ENCODE assay signal across 7 mouse cellular contexts in the genomic region with DNA sequence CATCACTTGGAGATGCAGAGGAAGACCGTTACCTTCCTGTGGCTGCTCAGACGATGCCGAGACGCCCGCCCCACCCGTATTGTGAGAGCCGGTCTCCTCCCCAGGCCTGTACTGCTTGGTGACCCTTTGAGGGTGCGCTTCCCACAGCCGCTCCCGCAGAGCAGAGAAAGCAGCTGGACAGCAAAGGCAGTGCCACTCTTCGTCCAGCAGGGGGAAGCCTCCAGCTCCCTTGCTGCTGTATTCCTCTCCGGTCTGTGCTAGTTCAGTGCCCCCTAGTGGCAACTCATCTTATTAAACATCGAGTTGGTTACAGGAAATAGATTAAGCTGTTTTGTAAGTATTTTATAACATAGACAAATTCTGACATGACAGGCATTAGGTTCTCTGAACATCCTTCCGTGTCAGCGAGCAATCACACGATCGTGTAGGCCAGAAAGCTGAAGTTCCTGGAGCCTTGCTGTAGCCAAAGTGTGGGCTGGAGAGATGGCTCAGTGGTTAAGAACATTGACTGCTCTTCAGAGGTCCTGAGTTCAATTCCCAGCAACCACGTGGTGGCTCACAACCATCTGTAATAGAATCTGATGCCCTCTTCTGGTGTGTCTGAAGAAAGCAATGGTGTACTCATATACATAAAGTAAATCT.
A peak's percentile ranks its signal among the peaks of the same experiment; 100 is the strongest.
DNase-seq lines count a peak whose midpoint lies in the region; ATAC-seq and TF ChIP-seq lines count a peak whose summit lies in the region.

No protein-coding gene starts in this region.

- no peaks in the 10 kb centered on the region for H3K36me3 ChIP-seq in embryonic facial prominence, embryonic 10.5 days (replicated peaks)
- no peaks in the 10 kb centered on the region for H3K36me3 ChIP-seq in midbrain, embryonic 12.5 days
- H3K36me3 ChIP-seq in small intestine, adult 2 months (ENCODE audit: control insufficient read depth, insufficient read depth, low read length), result no peaks in the 10 kb centered on the region

- no peak overlapping the region; the same call in 1 of the 2 replicates for H3K27ac ChIP-seq in embryonic facial prominence, embryonic 10.5 days (replicated peaks)
- H3K27ac ChIP-seq in midbrain, embryonic 12.5 days (replicated peaks), result no peak overlapping the region
- H3K27ac ChIP-seq in small intestine, adult 2 months (ENCODE audit: insufficient read depth, low read depth, low read length), result no peak overlapping the region

- H3K4me3 ChIP-seq in embryonic facial prominence, embryonic 10.5 days, result peak overlapping the region; percentile 46
- peak overlapping the region; percentile 24; the same call in 1 of the 2 replicates for H3K4me3 ChIP-seq in midbrain, embryonic 12.5 days
- H3K4me3 ChIP-seq in small intestine, adult 2 months (ENCODE audit: low read depth, low read length), result peak overlapping the region; percentile 17; the same call in 1 of the 2 replicates

- H3K4me1 ChIP-seq in embryonic facial prominence, embryonic 10.5 days, result peaks cover 22% of the 10 kb centered on the region
- H3K4me1 ChIP-seq in midbrain, embryonic 12.5 days, result no peaks in the 10 kb centered on the region; the same call in 1 of the 2 replicates
- H3K4me1 ChIP-seq in small intestine, adult 2 months (ENCODE audit: control insufficient read depth, insufficient read depth, insufficient read length, low read length), result peaks cover 2% of the 10 kb centered on the region; the same call in 1 of the 2 replicates

- 9% methylated on average over 18 of the region's 18 CpGs for WGBS in embryonic facial prominence, embryonic 10.5 days
- WGBS in midbrain, embryonic 12.5 days, result 8% methylated on average over 18 of the region's 18 CpGs
- 3% methylated on average over 18 of the region's 18 CpGs for WGBS in small intestine, adult 2 months

- H3K9me3 ChIP-seq in embryonic facial prominence, embryonic 10.5 days, result no peaks in the 10 kb centered on the region
- H3K9me3 ChIP-seq in midbrain, embryonic 12.5 days, result no peaks in the 10 kb centered on the region

- peak; percentile 100 for TF ChIP-seq CTCF in small intestine, adult 2 months (IDR thresholded peaks at IDR 0.05; ENCODE audit: extremely low read depth, insufficient read length, insufficient replicate concordance, low read depth, low read length)

- peak; percentile 92 for DNase-seq in adrenal gland, postnatal 14 days
- peak; percentile 87 for DNase-seq in embryonic facial prominence, embryonic 10.5 days (ENCODE audit: low spot score)
- DNase-seq in heart, adult 11 months, result peak; percentile 97
- peak; percentile 76 for DNase-seq in kidney, adult 11 months
- peak; percentile 86 for DNase-seq in left cerebral cortex, postnatal 4 days

- ATAC-seq in midbrain, embryonic 12.5 days (ENCODE audit: low FRiP score, low read depth), result peak; percentile 83

- peak overlapping the region; percentile 49 for H3K4me2 ChIP-seq in midbrain, embryonic 12.5 days (replicated peaks)

- TF ChIP-seq POLR2A in small intestine, adult 2 months (IDR thresholded peaks at IDR 0.05; ENCODE audit: low read depth, low read length), result no peak

- no peak overlapping the region for H3K9ac ChIP-seq in midbrain, embryonic 12.5 days (replicated peaks)

- intact Hi-C loops in left cerebral cortex, postnatal 4 days (cut with DNase I), result loop anchor here (5.0 to 10.0 kb wide), 2 partner anchors 198 to 235 kb away; no protein-coding TSS in a partner anchor

- H3K27me3 ChIP-seq in embryonic facial prominence, embryonic 10.5 days (replicated peaks; ENCODE audit: low read depth, poor library complexity, severe bottlenecking), result no peaks in the 10 kb centered on the region
- no peaks in the 10 kb centered on the region; the same call in 1 of the 2 replicates for H3K27me3 ChIP-seq in midbrain, embryonic 12.5 days
- no peaks in the 10 kb centered on the region for H3K27me3 ChIP-seq in small intestine, adult 2 months (ENCODE audit: control insufficient read depth, insufficient read depth, low read length)
